Comparison of ENCODE assay signal across 8 mouse cellular contexts in genomic region chr6:88898534-88899048, GRCm38 (mm10). TPM values are rescaled to one million over a fixed set of nuclear protein-coding genes. Genes with fewer than 3 reads are reported as not detected.
DNase-seq lines count a peak whose midpoint lies in the region; ATAC-seq and TF ChIP-seq lines count a peak whose summit lies in the region.

TSS of gene Mcm2 (minus strand) at chr6:88898780.

- peaks cover 13% of the 10 kb centered on the region; the same call in 1 of the 2 replicates for H3K4me1 ChIP-seq in hindbrain, postnatal 0 days (ENCODE audit: insufficient read depth, low read length)

- no peaks in the 10 kb centered on the region for H3K9me3 ChIP-seq in hindbrain, postnatal 0 days (ENCODE audit: low read length)

- no peaks in the 10 kb centered on the region for H3K27me3 ChIP-seq in hindbrain, postnatal 0 days (ENCODE audit: insufficient read depth, low read length)

- intact Hi-C loops in gastrocnemius, adult 2 months (cut with DNase I) = no loop called here
- intact Hi-C loops in left cerebral cortex, adult 2 months (cut with DNase I) = no loop called here

- H3K27ac ChIP-seq in gastrocnemius, adult 2 months = peak within 1 kb of the TSS; percentile 76
- H3K27ac ChIP-seq in hindbrain, postnatal 0 days = peak within 1 kb of the TSS; percentile 74
- H3K27ac ChIP-seq in left cerebral cortex, adult 2 months = no peak within 1 kb of the TSS

- peak within 1 kb of the TSS; percentile 76 for H3K4me3 ChIP-seq in gastrocnemius, adult 2 months
- H3K4me3 ChIP-seq in hindbrain, postnatal 0 days (ENCODE audit: low read length) = peak within 1 kb of the TSS; percentile 57
- peak within 1 kb of the TSS; percentile 54 for H3K4me3 ChIP-seq in left cerebral cortex, adult 2 months

- H3K9ac ChIP-seq in hindbrain, postnatal 0 days (replicated peaks; ENCODE audit: low read length) = peak within 1 kb of the TSS; percentile 71

- peak; percentile 71 for ATAC-seq in common myeloid progenitor, adult 5-6 weeks (replicated peaks; ENCODE audit: low read depth, poor library complexity, severe bottlenecking)
- ATAC-seq in hindbrain, postnatal 0 days = peak; percentile 86
- peak; percentile 69 for ATAC-seq in megakaryocyte, adult 5-6 weeks (ENCODE audit: poor library complexity, severe bottlenecking)

- WGBS in hindbrain, postnatal 0 days = under 1% methylated on average over 33 of the region's 33 CpGs

- no peak for TF ChIP-seq CTCF in gastrocnemius, adult 2 months (IDR thresholded peaks at IDR 0.05)
- 0 out of 2 replicates have a peak, but pooled peaks have one; percentile 30 for TF ChIP-seq CTCF in hindbrain, postnatal 0 days (IDR thresholded peaks at IDR 0.05; ENCODE audit: low read depth)
- TF ChIP-seq CTCF in left cerebral cortex, adult 2 months (IDR thresholded peaks at IDR 0.05) = no peak

- no peaks in the 10 kb centered on the region for H3K36me3 ChIP-seq in hindbrain, postnatal 0 days (ENCODE audit: insufficient read depth, low read length)

- peak within 1 kb of the TSS; percentile 97 for H3K4me2 ChIP-seq in hindbrain, postnatal 0 days (ENCODE audit: low read depth, low read length)

- DNase-seq in ZHBTc4 (ENCODE audit: low read depth, low spot score) = peak; percentile 99
- peak; percentile 96 for DNase-seq in gastrocnemius, adult 2 months
- peak; percentile 97 for DNase-seq in hindbrain, postnatal 0 days (ENCODE audit: low spot score)
- DNase-seq in left cerebral cortex, adult 2 months (ENCODE audit: extremely low spot score in 1 of 2, low spot score in 2 of 2) = peak; percentile 90 to 92
- peak; percentile 91 for DNase-seq in right cerebral cortex, adult 2 months (ENCODE audit: low spot score in 2 of 2)
- DNase-seq in urinary bladder, postnatal 14 days (ENCODE audit: low spot score) = peak; percentile 98

RNA-seq across cellular contexts. Expression of gene Mcm2, which starts in this region (rescaled TPM):
- 188 TPM in 2 replicates for total RNA-seq in common myeloid progenitor, adult 5-6 weeks (2017)
- total RNA-seq in gastrocnemius, adult 2 months (2021) = 1 to 10 TPM; 6.6 to 7.5 TPM
- total RNA-seq in hindbrain, postnatal 0 days (2014; rRNA removed) = 35.3 and 37.0 TPM in 2 replicates
- polyA plus RNA-seq in hindbrain, postnatal 0 days (2015; fragmentation: Nextera tagmentation; extraction: Ambion mirVana) = 21.7 and 23.3 TPM in 2 replicates
- 1 to 10 TPM; 2.1 to 4.5 TPM for total RNA-seq in left cerebral cortex, adult 2 months (2021)
- total RNA-seq in megakaryocyte, adult 5-6 weeks (2015) = 45.4 and 47.7 TPM in 2 replicates
- total RNA-seq in megakaryocyte, adult 5-6 weeks (2017) = 77.2 TPM in 2 replicates
